Mouse (Mus musculus): ENCODE measurements around the gene Olfr455.

- no peak for TF ChIP-seq CTCF (IDR thresholded peaks at IDR 0.05; ENCODE audit: insufficient read depth, low read depth, low read length)
- TF ChIP-seq POLR2A (IDR thresholded peaks at IDR 0.05; ENCODE audit: insufficient read depth, low read depth, low read length) = no peak
Observed at GRCm38 (mm10) chr6:42560885-42561284, 13.5 kb upstream of the Olfr455 start.
